Mouse (Mus musculus) C2C12 (cell line): ENCODE measurements around the gene Mrps24. TPM values are rescaled to one million over a fixed set of nuclear protein-coding genes. Genes with fewer than 3 reads are reported as not detected.
A peak's percentile ranks its signal among the peaks of the same experiment; 100 is the strongest.

Experiments used
- H3K27me3 ChIP-seq: one replicate; pipeline ENCODE4 v1.6.1; 2011; ENCODE audit not compliant: control insufficient read depth, insufficient read depth, insufficient read length
- H3K36me3 ChIP-seq: one replicate; pipeline ENCODE4 v1.6.1; 2011; ENCODE audit not compliant: control insufficient read depth, insufficient read depth
- H3K4me3 ChIP-seq: one replicate; pipeline ENCODE4 v1.5.1; 2011; ENCODE audit warnings: mild to moderate bottlenecking, control low read depth; ENCODE audit not compliant: poor library complexity, insufficient read depth, severe bottlenecking
- H3K79me2 ChIP-seq: one replicate; pipeline ENCODE4 v1.6.1; 2011; ENCODE audit not compliant: control insufficient read depth, insufficient read depth
- H3K79me3 ChIP-seq: one replicate; pipeline ENCODE4 v1.6.1; 2011; ENCODE audit warnings: low read depth, control low read depth
- H3ac ChIP-seq: one replicate; pipeline ENCODE3; 2011; ENCODE audit warnings: low read depth; ENCODE audit not compliant: control insufficient read depth, insufficient read length
- CEBPB ChIP-seq: IDR thresholded peaks from one replicate; pipeline ENCODE4 v1.6.1; 2011; ENCODE audit warnings: low read depth, mild to moderate bottlenecking, control low read depth, moderate library complexity
- CTCF ChIP-seq: IDR thresholded peaks from one replicate; pipeline ENCODE4 v1.5.1; 2011; ENCODE audit not compliant: control insufficient read depth, insufficient read depth, insufficient read length
- FOSL1 ChIP-seq: IDR thresholded peaks from one replicate; pipeline ENCODE4 v1.8.0; 2011; ENCODE audit warnings: mild to moderate bottlenecking, low read length; ENCODE audit not compliant: poor library complexity, insufficient read depth, severe bottlenecking
- MAX ChIP-seq: IDR thresholded peaks from one replicate; pipeline ENCODE4 v1.6.1; 2011; ENCODE audit warnings: mild to moderate bottlenecking, control low read depth
- MYOD1 ChIP-seq: IDR thresholded peaks from one replicate; pipeline ENCODE4 v1.6.1; 2011; ENCODE audit warnings: low read depth; ENCODE audit not compliant: control insufficient read depth, insufficient read length
- MYOG ChIP-seq: IDR thresholded peaks from one replicate; pipeline ENCODE4 v1.6.1; 2011; ENCODE audit not compliant: control insufficient read depth, insufficient read length; ENCODE audit errors: extremely low read depth
- USF1 ChIP-seq: IDR thresholded peaks from one replicate; pipeline ENCODE4 v1.6.1; 2011; ENCODE audit warnings: low read depth, mild to moderate bottlenecking, control low read depth, moderate library complexity
- polyA plus RNA-seq: library from polyadenylated mRNA; unstranded; fragments of >200 nt; fragmentation: generic; extraction: Trizol; gene quantifications from one replicate; pipeline ENCODE4 v1.2.1, GENCODE M21; 2012; ENCODE audit warnings: missing spikeins

The Mrps24 gene
- polyA plus RNA-seq, 1 experiment, result 150 TPM

DNA sequence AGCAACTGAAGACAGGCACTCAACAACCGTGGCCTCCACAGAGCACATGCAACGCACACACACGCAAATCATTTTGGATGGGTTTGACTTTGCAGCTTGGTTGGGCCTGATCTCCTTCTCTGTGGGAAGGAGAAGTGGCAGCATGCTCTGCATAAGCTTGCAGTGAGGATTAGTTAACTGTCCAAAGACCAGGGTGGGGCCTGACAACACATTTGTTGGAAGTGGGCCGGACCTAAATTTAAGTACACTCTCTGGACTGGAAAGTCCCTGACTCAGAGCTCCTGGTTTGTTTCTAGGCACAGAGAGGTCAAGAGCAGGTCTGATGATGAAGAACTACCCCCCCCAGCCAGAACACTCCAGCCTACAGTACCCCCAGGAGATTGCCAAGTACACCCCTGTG is 18.8 kb upstream of the Mrps24 start:
- no peak overlapping the region for H3K4me3 ChIP-seq
- H3K79me3 ChIP-seq, result peaks cover 89% of the 10 kb centered on the region
- peaks cover 99% of the 10 kb centered on the region for H3K79me2 ChIP-seq
- peaks cover 16% of the 10 kb centered on the region for H3K36me3 ChIP-seq
- no peak overlapping the region for H3ac ChIP-seq
- H3K27me3 ChIP-seq, result no peaks in the 10 kb centered on the region
- TF ChIP-seq MAX (no peak), CEBPB (no peak), FOSL1 (no peak), MYOG (no peak), USF1 (no peak), CTCF (no peak), MYOD1 (no peak)

DNA sequence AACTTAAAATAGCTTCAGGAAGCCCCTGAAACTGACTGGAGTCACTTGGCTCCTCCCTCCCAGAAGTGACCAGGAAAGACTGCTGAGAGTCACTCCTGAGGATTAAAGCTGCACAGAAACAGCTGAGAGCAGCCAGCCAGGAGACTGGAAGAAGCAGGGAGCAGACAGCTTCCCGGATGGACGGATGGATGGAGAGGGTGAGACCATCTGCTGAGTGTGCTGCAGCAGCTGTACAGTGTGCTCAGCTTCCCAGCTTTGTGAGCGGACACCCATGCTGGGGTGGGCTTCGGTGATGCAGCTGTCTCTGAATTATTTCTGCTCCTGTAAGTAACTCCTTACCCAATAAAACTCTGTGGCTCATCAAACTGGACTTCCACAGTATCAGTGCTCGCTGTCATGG is 16.9 kb upstream of the Mrps24 start:
- TF ChIP-seq MYOD1, result peak; percentile 3
- TF ChIP-seq CEBPB, result no peak
- no peak for TF ChIP-seq CTCF
- no peak for TF ChIP-seq MAX
- no peak overlapping the region for H3K4me3 ChIP-seq
- H3K79me2 ChIP-seq, result peaks cover 99% of the 10 kb centered on the region
- H3K36me3 ChIP-seq, result peaks cover 22% of the 10 kb centered on the region
- H3ac ChIP-seq, result peak overlapping the region; percentile 22
- H3K79me3 ChIP-seq, result peaks cover 84% of the 10 kb centered on the region
- H3K27me3 ChIP-seq, result no peaks in the 10 kb centered on the region

DNA sequence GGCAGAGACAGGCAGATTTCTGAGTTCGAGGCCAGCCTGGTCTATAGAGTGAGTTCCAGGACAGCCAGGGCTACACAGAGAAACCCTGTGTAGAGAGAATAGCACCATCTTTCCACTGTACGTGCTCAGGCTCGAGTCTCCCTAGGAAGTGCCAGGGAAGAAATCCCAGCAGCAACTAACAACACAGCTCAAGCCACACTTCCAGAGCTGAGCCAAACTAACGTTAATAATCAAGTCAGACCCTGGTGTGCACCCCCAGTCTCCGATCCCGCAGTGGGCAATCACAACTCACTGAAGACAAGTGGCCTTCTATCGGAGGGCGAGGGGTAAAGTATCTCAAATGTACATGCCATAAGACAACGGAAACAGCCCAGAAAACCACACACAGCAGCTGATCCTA is 14.1 kb upstream of the Mrps24 start:
- Histone ChIP-seq H3K36me3 (peaks cover 26% of the 10 kb centered on the region), H3K4me3 (no peak overlapping the region), H3K79me2 (peaks cover 100% of the 10 kb centered on the region), H3ac (no peak overlapping the region), H3K79me3 (peaks cover 83% of the 10 kb centered on the region), H3K27me3 (no peaks in the 10 kb centered on the region)
- TF ChIP-seq MAX (no peak), FOSL1 (no peak), MYOG (no peak), CTCF (no peak), CEBPB (no peak), MYOD1 (no peak), USF1 (no peak)

DNA sequence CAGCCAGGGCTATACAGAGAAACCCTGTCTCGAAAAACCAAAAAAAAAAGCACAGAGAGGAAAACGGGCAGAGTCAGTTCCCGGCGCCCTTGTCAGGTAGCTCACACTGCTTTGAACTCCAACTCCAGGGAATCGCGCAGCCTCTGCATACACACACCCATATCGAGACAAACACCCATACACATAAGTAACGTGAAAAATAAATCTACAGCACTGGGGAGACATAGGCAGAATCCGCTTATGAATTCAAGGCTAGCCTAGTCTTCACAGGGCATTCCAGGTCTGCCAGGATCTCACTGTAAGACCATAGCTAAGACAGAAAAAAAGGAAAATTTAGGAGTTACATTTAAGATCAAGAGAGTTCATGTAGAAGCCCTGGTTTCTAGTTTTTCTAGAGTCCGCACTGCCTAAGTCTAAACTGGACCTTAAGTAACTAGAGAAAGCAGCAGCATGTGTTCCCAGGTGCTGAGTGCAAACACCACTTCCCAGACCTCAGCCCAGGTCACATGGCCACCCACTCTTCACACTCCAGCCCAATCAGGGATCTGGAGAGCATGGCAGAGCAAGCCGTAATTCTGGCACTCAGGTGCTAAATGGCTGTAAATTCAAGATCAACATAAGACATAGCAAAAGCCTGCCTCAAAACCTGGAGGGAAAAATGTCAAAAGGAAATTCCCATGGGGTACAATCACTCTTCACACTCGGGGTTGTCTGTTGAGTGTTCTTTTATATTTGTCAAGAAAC is 3.3 kb upstream of the Mrps24 start:
- Histone ChIP-seq H3ac (no peak overlapping the region), H3K4me3 (no peak overlapping the region), H3K27me3 (no peaks in the 10 kb centered on the region), H3K79me3 (no peaks in the 10 kb centered on the region), H3K36me3 (peaks cover 67% of the 10 kb centered on the region), H3K79me2 (no peaks in the 10 kb centered on the region)
- TF ChIP-seq MAX (no peak), CTCF (no peak), MYOD1 (no peak), MYOG (no peak), FOSL1 (no peak), USF1 (no peak), CEBPB (no peak)

DNA sequence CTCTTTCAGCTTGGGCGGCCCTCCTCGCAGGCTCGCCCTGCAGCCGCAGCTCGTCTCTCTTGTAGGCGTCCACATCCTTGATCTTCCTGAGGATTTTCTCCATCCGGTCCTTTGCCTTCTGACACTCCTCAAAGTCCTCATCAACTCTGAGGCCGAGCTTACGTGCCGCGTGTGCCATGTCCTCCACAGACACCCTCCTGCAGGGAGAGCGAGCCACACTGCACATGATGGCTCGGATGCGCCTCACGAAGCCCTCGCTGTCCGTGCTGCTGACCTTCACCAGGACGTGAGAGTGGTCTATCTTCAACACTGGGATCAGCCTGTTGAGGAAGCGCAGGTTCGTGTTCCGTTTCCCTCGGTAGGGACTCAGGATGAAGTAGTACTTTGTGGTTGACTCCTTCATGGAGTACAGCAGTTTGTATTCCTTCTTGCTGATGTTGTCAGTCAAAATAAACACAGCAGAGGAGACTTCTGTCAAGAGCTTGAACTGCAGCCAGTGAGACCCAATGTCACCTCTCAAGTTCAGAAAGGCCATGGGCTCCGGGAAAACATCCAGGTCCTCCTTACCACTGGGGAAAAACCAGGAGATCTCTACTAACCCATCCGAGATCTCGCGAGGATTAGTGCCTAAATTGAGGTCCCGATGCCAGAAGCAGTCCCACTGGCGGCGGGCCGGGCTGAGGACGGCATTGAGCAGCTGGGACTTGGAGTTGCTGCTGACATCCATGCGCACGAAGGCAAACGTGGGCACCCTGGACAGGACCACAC is 1.6 kb upstream of the Mrps24 start:
- H3K27me3 ChIP-seq, result no peaks in the 10 kb centered on the region
- H3K79me2 ChIP-seq, result no peaks in the 10 kb centered on the region
- peaks cover 66% of the 10 kb centered on the region for H3K36me3 ChIP-seq
- TF ChIP-seq MAX, result no peak
- TF ChIP-seq CEBPB, result no peak
- TF ChIP-seq USF1, result no peak
- no peak for TF ChIP-seq CTCF
- TF ChIP-seq MYOD1, result no peak
- TF ChIP-seq MYOG, result no peak
- TF ChIP-seq FOSL1, result no peak
- H3K79me3 ChIP-seq, result no peaks in the 10 kb centered on the region
- no peak overlapping the region for H3K4me3 ChIP-seq
- no peak overlapping the region for H3ac ChIP-seq

DNA sequence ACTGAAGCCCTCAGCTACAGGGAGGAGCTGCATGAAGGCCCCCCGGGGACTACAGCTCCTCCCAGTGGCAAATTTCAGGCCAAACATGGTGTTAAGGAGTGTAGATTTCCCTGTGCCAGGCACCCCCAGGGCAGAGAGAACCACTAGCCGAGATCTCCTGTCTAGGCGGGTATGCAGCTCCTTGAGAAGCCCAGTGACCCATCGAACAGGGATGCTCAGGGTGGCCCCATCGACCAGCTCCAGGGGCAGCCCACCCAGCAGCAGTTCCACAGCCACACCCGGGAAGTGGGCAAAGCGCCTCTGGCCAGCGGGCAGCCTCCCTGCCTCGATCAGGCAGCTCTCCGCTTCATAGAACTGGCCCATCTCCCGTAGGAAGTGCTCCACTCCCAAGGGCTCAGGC is 766 bp upstream of the Mrps24 start:
- Histone ChIP-seq H3K27me3 (no peaks in the 10 kb centered on the region), H3K79me2 (no peaks in the 10 kb centered on the region), H3K4me3 (no peak overlapping the region), H3K79me3 (no peaks in the 10 kb centered on the region), H3K36me3 (peaks cover 58% of the 10 kb centered on the region), H3ac (no peak overlapping the region)
- no peak for TF ChIP-seq CEBPB
- TF ChIP-seq USF1, result no peak
- TF ChIP-seq MYOG, result no peak
- no peak for TF ChIP-seq MAX
- no peak for TF ChIP-seq CTCF
- no peak for TF ChIP-seq MYOD1
- no peak for TF ChIP-seq FOSL1
